Mouse (Mus musculus): Measurements from ENCODE around the gene Med12l.
A peak's percentile ranks its signal among the peaks of the same experiment; 100 is the strongest.

The Med12l gene

GRCm38 (mm10) chr3:59140115-59140514, 134.5 kb downstream of the Med12l start:
- DNase-seq (ENCODE audit: low read depth) = no peak

GRCm38 (mm10) chr3:59140941-59141340, 135.3 kb downstream of the Med12l start:
- peak; percentile 72 for DNase-seq (ENCODE audit: low read depth)

- DNase-seq (ENCODE audit: low read depth) = no peak
Measured at GRCm38 (mm10) chr3:59141507-59142305, 136.1 kb downstream of the Med12l start.

GRCm38 (mm10) chr3:59145194-59145593, 139.6 kb downstream of the Med12l start:
- DNase-seq (ENCODE audit: low read depth) = no peak

- no peak for DNase-seq (ENCODE audit: low read depth)
Measured at GRCm38 (mm10) chr3:59149646-59150045, 144.0 kb downstream of the Med12l start.

GRCm38 (mm10) chr3:59150624-59151023, 145.0 kb downstream of the Med12l start:
- no peak for DNase-seq (ENCODE audit: low read depth)

GRCm38 (mm10) chr3:59153424-59153823, 147.8 kb downstream of the Med12l start, which contains the start of gene P2ry14:
P2ry14 (minus strand) TSS chr3:59153618.
- no peak for DNase-seq (ENCODE audit: low read depth)

GRCm38 (mm10) chr3:59154888-59155287, 149.3 kb downstream of the Med12l start:
- DNase-seq (ENCODE audit: low read depth) = no peak

GRCm38 (mm10) chr3:59155404-59155803, 149.8 kb downstream of the Med12l start:
- DNase-seq (ENCODE audit: low read depth) = no peak

- no peak for DNase-seq (ENCODE audit: low read depth)
Measured at GRCm38 (mm10) chr3:59157048-59157447, 151.4 kb downstream of the Med12l start.

- no peak for DNase-seq (ENCODE audit: low read depth)
Measured at GRCm38 (mm10) chr3:59160465-59160864, 154.8 kb downstream of the Med12l start.

GRCm38 (mm10) chr3:59167417-59168054, 161.9 kb downstream of the Med12l start:
- peak; percentile 82 for DNase-seq (ENCODE audit: low read depth)

GRCm38 (mm10) chr3:59168476-59168875, 162.9 kb downstream of the Med12l start:
- DNase-seq (ENCODE audit: low read depth) = peak; percentile 11

- DNase-seq (ENCODE audit: low read depth) = no peak
Measured at GRCm38 (mm10) chr3:59169215-59169614, 163.6 kb downstream of the Med12l start.

- peak; percentile 24 for DNase-seq (ENCODE audit: low read depth)
Measured at GRCm38 (mm10) chr3:59169921-59170627, 164.4 kb downstream of the Med12l start.

GRCm38 (mm10) chr3:59174426-59175154, 169.0 kb downstream of the Med12l start:
- no peak for DNase-seq (ENCODE audit: low read depth)

GRCm38 (mm10) chr3:59175234-59175633, 169.6 kb downstream of the Med12l start:
- peak; percentile 89 for DNase-seq (ENCODE audit: low read depth)

GRCm38 (mm10) chr3:59176871-59177270, 171.2 kb downstream of the Med12l start:
- DNase-seq (ENCODE audit: low read depth) = no peak

- peak; percentile 28 for DNase-seq (ENCODE audit: low read depth)
Measured at GRCm38 (mm10) chr3:59181134-59181533, 175.5 kb downstream of the Med12l start.

GRCm38 (mm10) chr3:59182129-59182528, 176.5 kb downstream of the Med12l start:
- no peak for DNase-seq (ENCODE audit: low read depth)

- no peak for DNase-seq (ENCODE audit: low read depth)
Measured at GRCm38 (mm10) chr3:59185662-59186061, 180.0 kb downstream of the Med12l start.

GRCm38 (mm10) chr3:59187336-59187735, 181.7 kb downstream of the Med12l start:
- no peak for DNase-seq (ENCODE audit: low read depth)
